Mouse (Mus musculus) intestine, embryonic 15.5 days (tissue): ENCODE results near the gene Clip4. TPM values are rescaled to one million over a fixed set of nuclear protein-coding genes. Genes with fewer than 3 reads are reported as not detected.
A peak's percentile ranks its signal among the peaks of the same experiment; 100 is the strongest.

Experiments used
- ATAC-seq: fragments of 200-750 bp; cut with Nextera tagmentation; 2 replicates; pipeline ENCODE4 v1.8.0; 2017; ENCODE audit warnings: moderate TSS enrichment, moderate library complexity
- H3K27ac ChIP-seq: fragments of 300-500 bp; sonication (generic); 2 replicates; pipeline ENCODE4 v1.5.1; 2015; ENCODE audit warnings: mild to moderate bottlenecking, inconsistent platforms
- H3K27me3 ChIP-seq: fragments of 300-500 bp; sonication (generic); replicated peaks from 2 replicates; pipeline ENCODE4 v1.6.1; 2015; ENCODE audit warnings: inconsistent platforms
- H3K36me3 ChIP-seq: fragments of 300-500 bp; sonication (generic); 2 replicates; pipeline ENCODE4 v1.6.1; 2015; ENCODE audit warnings: inconsistent platforms
- H3K4me1 ChIP-seq: fragments of 300-500 bp; sonication (generic); replicated peaks from 2 replicates; pipeline ENCODE4 v1.6.1; 2015; ENCODE audit warnings: inconsistent platforms
- H3K4me2 ChIP-seq: fragments of 300-500 bp; sonication (generic); replicated peaks from 2 replicates; pipeline ENCODE4 v1.6.1; 2015; ENCODE audit warnings: mild to moderate bottlenecking, inconsistent platforms
- H3K4me3 ChIP-seq: fragments of 300-500 bp; sonication (generic); replicated peaks from 2 replicates; pipeline ENCODE4 v1.5.1; 2015; ENCODE audit warnings: inconsistent platforms
- H3K9ac ChIP-seq: fragments of 300-500 bp; sonication (generic); 2 replicates; pipeline ENCODE4 v1.6.1; 2015; ENCODE audit warnings: inconsistent platforms
- H3K9me3 ChIP-seq: fragments of 300-500 bp; sonication (generic); 2 replicates; pipeline ENCODE4 v1.6.1; 2016; ENCODE audit warnings: inconsistent platforms
- WGBS: fragments of 180-500 bp; shearing (Covaris S2); methylation state at CpG from one replicate; pipeline ENCODE4 v1.1.7; 2015; 5-methylcytosine and 5-hydroxymethylcytosine counted together
- polyA plus RNA-seq: library from polyadenylated mRNA; unstranded; fragments of >200 nt; fragmentation: Nextera tagmentation; extraction: Ambion mirVana; gene quantifications from 2 replicates; pipeline ENCODE4 v1.2.1, GENCODE M21; 2015

Gene Clip4
- polyA plus RNA-seq, 1 experiment from 2014 or later = 3.9 TPM

DNA sequence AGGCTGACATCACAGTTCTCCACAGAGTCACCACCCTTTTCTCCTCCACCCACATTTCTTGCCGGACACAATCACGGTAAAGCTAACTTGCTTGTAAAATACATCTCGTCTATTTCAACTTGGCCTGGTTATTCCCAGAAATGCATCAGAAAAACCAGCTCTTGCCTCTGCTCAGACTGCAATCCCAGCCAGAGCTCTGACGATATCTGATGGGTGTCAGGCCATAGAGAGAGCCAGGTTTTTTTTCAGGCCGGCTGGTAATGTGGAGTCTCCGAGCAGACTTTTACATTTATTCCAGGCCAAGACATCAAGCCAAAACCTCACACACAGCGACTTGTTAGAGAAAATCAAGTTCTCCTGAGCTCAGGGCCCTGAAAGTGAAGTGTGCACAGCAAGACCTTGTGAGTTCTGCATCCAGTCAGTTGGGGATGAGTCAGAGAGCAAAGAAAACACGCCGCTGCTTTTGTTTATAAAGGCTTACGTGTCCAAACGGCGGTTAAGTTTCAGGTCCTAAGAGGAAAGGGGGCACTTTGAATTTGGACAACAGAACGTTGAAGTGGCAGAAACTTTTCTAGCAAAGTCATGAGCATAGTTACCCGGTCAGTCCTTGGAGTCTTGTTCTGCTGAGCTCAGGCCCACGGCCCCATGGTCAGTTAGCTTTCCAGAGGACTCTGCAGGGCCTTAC, 27.4 kb downstream of the Clip4 start:
- WGBS = 60% methylated on average over 15 of the region's 15 CpGs
- Histone ChIP-seq H3K9me3 (no peaks in the 10 kb centered on the region), H3K4me1 (no peaks in the 10 kb centered on the region), H3K27me3 (no peaks in the 10 kb centered on the region), H3K36me3 (no peaks in the 10 kb centered on the region), H3K4me3 (no peak overlapping the region), H3K4me2 (no peak overlapping the region), H3K9ac (no peak overlapping the region), H3K27ac (no peak overlapping the region)
- ATAC-seq = no peak

DNA sequence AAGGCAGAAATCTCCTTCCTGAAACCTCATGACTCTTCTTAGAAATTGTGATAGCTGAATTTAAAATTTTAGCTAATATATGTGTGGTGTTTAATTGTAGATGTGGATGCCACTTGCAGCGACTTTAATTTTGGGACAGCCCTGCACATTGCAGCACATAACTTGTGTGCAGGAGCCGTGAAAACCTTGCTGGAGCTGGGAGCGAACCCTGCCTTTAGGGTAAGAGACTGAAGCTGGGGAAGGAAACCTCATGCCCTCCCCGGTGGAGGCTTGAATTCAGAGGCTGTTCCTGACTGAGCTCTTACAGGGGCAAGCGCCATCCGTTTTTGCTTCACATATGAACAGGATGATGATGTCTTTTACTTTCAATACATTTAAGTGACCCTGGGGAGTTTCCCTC, 35.2 kb downstream of the Clip4 start:
- WGBS = 89% methylated on average over 6 of the region's 6 CpGs
- Histone ChIP-seq H3K4me1 (no peaks in the 10 kb centered on the region), H3K4me2 (no peak overlapping the region), H3K27me3 (no peaks in the 10 kb centered on the region), H3K9me3 (no peaks in the 10 kb centered on the region), H3K27ac (no peak overlapping the region), H3K4me3 (no peak overlapping the region), H3K36me3 (no peaks in the 10 kb centered on the region), H3K9ac (no peak overlapping the region)
- no peak for ATAC-seq

DNA sequence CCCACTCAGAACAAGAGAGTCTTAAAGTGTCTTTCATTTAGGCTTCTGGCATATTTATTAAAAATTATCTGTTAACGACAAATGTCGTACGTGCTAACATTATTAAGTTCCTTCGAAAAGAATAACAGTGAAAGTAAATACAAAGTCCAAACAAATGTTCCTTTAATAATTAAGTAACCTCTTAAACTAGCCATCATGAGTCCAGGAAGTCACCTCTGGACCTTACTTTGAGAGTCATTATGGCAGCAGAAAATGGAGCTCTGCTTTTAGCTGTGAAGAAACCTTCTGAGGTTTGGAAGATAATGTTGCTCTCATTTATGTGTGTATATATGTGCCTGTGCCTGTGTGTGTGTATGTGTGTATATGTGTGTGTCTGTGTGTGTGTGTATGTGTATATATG, 35.6 kb downstream of the Clip4 start:
- ATAC-seq = no peak
- 81% methylated on average over 4 of the region's 4 CpGs for WGBS
- H3K4me3 ChIP-seq = no peak overlapping the region
- no peak overlapping the region for H3K27ac ChIP-seq
- no peak overlapping the region for H3K9ac ChIP-seq
- H3K36me3 ChIP-seq = no peaks in the 10 kb centered on the region
- no peaks in the 10 kb centered on the region for H3K27me3 ChIP-seq
- no peaks in the 10 kb centered on the region for H3K4me1 ChIP-seq
- no peaks in the 10 kb centered on the region for H3K9me3 ChIP-seq
- H3K4me2 ChIP-seq = no peak overlapping the region

DNA sequence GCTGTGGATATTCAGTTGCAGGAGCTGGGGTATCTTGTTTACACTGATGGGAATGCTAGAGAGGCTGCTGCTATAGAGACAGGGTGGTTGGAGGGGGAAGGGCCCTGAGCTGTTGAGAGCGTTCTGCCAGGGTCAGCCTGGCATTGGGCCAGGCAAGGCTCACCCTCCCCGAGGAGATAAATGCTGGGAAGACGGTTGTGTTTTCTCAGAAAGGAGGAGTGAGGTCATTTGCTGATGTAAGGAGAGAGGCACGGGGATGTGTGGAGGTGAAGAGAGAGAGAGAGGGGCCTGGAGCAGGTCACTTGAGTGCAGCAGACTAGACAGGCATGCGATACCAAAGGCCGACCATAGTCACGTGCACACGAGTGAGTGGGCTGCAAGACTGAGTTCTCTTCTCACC, 42.8 kb downstream of the Clip4 start:
- ATAC-seq = peak; percentile 67
- Histone ChIP-seq H3K4me2 (no peak overlapping the region), H3K27me3 (no peaks in the 10 kb centered on the region), H3K36me3 (no peaks in the 10 kb centered on the region), H3K4me3 (no peak overlapping the region), H3K9me3 (no peaks in the 10 kb centered on the region), H3K9ac (no peak overlapping the region), H3K27ac (no peak overlapping the region), H3K4me1 (0 out of 2 replicates have a peak, but pooled peaks cover 6% of the 10 kb centered on the region)
- 29% methylated on average over 8 of the region's 8 CpGs for WGBS

DNA sequence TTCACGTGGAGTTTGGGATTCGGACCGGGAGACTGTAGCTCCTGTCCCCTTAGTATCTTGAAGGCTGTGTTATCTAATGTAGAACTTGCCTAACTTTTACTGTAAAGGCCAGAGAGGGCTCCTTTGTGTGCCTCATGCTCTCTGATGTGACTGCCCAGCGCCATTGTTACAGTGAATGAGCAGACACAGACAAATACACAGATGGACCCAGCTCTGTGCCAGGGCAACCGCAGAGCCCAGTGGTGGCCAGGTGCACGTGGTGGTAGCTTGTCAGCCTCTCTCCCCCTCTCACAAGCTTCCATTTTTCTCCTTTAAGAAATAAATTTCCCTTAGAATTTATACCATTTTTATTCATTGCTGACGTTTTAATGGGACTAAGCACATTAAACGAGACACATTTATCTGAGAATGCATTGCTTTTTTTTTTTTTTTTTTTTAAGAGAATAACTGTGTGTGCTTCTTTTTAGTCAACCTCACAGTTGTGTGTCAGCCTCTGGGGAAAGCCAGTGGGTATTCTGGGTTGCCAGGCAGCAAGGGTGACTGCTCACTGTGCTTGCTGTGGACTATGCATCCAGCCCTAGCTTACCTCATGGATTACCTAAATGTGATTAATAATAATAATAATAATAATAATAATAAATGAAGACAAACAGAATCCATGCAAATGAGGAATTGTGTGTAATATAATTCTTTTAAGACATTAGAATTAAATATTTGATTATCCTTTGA, 48.0 kb downstream of the Clip4 start:
- no peak overlapping the region for H3K4me2 ChIP-seq
- H3K9me3 ChIP-seq = no peaks in the 10 kb centered on the region
- no peak for ATAC-seq
- H3K4me3 ChIP-seq = no peak overlapping the region
- no peak overlapping the region for H3K27ac ChIP-seq
- H3K4me1 ChIP-seq = no peaks in the 10 kb centered on the region
- H3K27me3 ChIP-seq = no peaks in the 10 kb centered on the region
- H3K36me3 ChIP-seq = no peaks in the 10 kb centered on the region
- WGBS = 84% methylated on average over 8 of the region's 8 CpGs
- no peak overlapping the region for H3K9ac ChIP-seq

DNA sequence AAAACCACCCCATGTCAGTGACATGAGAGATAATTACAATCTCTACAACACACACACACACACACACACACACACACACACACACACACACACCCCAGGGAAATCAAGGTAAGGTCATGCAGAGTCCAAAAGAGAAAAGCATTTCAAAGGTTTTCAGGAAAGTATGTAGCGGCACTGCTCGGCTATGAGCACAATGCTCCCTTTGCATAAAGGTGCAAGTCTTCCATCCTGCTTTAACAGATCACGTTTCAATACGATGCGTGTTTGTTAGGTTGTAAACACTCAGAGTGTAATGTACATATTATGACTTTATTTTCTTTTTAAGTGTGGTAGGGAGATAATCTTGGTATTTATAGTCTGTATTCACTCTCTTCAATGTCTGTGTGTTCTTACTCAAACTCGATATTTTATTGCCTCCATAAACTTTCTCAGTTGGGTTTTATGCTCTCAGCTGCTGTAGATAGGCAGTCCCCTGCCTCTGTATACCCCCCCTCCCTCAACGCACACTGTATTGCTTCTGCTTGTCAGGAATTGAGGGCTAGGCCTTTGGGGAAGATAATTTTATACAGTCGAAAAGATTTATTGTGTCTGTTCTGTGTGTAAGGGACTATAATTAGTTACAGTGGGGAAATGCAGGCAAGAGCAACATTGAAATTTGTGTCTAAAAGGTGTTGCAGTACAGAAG, 55.5 kb downstream of the Clip4 start:
- no peak overlapping the region for H3K27ac ChIP-seq
- H3K9ac ChIP-seq = no peak overlapping the region
- H3K4me1 ChIP-seq = peaks cover 4% of the 10 kb centered on the region; the same call in 1 of the 2 replicates
- peak; percentile 78 for ATAC-seq
- 47% methylated on average over 8 of the region's 8 CpGs for WGBS
- H3K27me3 ChIP-seq = no peaks in the 10 kb centered on the region
- H3K4me2 ChIP-seq = no peak overlapping the region
- H3K9me3 ChIP-seq = no peaks in the 10 kb centered on the region
- no peak overlapping the region for H3K4me3 ChIP-seq
- no peaks in the 10 kb centered on the region for H3K36me3 ChIP-seq

DNA sequence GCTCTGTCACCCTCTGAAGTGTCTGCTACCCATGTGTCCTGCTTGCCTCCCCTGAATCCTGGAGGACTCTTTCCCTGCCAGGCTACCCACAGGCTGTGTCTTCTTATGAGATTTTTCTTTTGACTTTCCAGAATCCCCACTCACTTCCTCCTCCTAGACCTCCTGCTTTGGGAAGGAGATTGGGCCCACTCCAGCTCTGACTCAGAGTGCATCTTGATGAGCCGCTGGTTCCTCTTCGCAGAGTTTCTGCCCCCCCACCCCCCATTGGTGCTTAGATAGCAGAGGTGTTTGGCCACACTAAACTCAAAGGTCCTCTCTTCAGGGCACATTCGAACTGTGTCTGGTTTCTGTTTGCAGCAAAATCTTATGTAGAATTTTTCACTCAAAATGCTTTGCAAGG, 58.3 kb downstream of the Clip4 start:
- no peaks in the 10 kb centered on the region for H3K27me3 ChIP-seq
- H3K36me3 ChIP-seq = no peaks in the 10 kb centered on the region
- no peaks in the 10 kb centered on the region for H3K9me3 ChIP-seq
- H3K4me3 ChIP-seq = no peak overlapping the region
- WGBS = 61% methylated on average over 3 of the region's 3 CpGs
- ATAC-seq = no peak
- no peak overlapping the region for H3K27ac ChIP-seq
- no peak overlapping the region for H3K9ac ChIP-seq
- H3K4me1 ChIP-seq = peaks cover 8% of the 10 kb centered on the region; the same call in 1 of the 2 replicates
- H3K4me2 ChIP-seq = no peak overlapping the region

DNA sequence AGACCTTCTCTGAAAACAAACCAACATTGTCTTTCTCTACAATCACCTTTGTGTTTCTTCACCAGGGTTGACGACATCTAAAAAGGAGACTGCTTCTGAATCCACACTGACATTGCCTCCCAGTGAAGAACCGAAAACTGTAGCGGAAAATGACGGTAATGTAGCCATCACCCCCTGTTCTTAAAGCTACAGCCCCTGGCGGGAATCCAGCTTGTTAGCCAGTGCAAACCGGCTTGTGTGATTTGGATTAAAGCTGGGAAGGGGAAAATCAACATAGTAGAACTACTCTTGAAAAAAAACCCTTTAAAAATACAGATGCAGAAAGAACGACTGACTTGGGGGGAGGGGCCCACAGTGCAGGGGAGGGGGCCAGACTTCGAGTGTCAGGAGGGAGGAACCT, 59.4 kb downstream of the Clip4 start:
- Histone ChIP-seq H3K4me3 (no peak overlapping the region), H3K27ac (no peak overlapping the region), H3K4me2 (no peak overlapping the region), H3K27me3 (no peaks in the 10 kb centered on the region), H3K36me3 (no peaks in the 10 kb centered on the region), H3K9me3 (no peaks in the 10 kb centered on the region), H3K9ac (no peak overlapping the region), H3K4me1 (peaks cover 8% of the 10 kb centered on the region; the same call in 1 of the 2 replicates)
- ATAC-seq = no peak
- WGBS = 64% methylated on average over 8 of the region's 8 CpGs

DNA sequence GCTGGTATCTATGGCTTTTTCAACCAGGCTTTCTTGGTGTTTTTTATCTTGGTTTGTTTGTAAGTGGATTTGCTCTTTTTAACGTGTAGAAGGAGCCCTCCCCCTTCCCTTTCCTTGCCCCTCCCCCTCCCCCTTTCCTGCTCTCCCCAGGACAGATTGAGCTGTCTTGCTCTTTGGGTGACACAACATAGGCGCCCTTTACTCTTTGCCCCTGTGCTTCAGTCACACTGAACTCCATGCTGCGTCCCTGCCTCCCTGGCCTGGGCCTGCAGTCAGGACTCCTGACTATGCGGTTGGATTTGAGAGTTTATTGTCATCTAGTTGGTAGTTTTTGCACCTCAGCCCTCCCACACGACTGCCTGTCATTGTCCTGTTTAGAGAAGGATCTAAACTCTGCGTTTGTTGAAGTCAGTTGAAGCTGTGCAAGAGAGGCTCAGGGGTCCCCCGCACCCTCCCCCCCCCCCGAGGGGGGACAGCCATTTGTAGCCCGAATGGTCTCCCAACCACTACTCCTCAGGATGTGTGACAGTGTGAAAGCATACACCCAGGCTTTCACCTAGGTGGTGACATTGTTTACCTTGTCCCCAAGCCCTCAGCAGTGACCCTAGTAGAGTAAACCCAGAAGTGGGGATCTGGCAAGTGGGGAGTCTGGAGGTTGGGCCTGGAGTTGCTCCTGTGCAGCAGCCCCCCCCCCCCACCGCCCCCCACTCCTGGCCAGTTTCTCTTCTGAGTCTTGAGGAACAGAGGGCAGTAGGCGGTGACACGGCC, 60.6 kb downstream of the Clip4 start:
- H3K36me3 ChIP-seq = no peaks in the 10 kb centered on the region
- no peaks in the 10 kb centered on the region for H3K27me3 ChIP-seq
- H3K4me1 ChIP-seq = peaks cover 8% of the 10 kb centered on the region; the same call in 1 of the 2 replicates
- peak; percentile 67 for ATAC-seq
- 25% methylated on average over 12 of the region's 12 CpGs for WGBS
- no peak overlapping the region for H3K9ac ChIP-seq
- no peak overlapping the region for H3K4me2 ChIP-seq
- H3K27ac ChIP-seq = no peak overlapping the region
- no peak overlapping the region for H3K4me3 ChIP-seq
- no peaks in the 10 kb centered on the region for H3K9me3 ChIP-seq

DNA sequence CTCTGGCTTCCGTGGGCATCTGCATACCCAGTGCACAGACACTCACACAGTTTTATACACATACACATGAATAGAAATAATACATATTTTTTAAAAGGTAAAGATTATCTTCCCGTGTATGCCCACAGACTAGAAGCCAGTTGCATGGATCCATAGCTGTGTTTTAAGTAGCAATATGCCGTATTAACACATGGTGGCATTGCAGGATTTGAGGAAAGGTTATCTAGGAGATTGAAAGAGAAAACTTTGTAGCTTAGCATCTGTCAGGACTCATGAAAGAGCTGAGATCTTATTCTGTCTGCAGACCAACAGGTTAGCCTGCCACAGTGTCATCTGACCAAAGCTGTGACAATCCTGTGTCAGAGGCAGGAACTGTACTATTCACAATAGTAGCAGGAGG, 63.7 kb downstream of the Clip4 start:
- Histone ChIP-seq H3K9ac (no peak overlapping the region), H3K27ac (no peak overlapping the region), H3K4me2 (no peak overlapping the region), H3K27me3 (no peaks in the 10 kb centered on the region), H3K36me3 (no peaks in the 10 kb centered on the region), H3K4me1 (peaks cover 5% of the 10 kb centered on the region; the same call in 1 of the 2 replicates), H3K4me3 (no peak overlapping the region), H3K9me3 (no peaks in the 10 kb centered on the region)
- 85% methylated on average over 3 of the region's 3 CpGs for WGBS
- no peak for ATAC-seq

DNA sequence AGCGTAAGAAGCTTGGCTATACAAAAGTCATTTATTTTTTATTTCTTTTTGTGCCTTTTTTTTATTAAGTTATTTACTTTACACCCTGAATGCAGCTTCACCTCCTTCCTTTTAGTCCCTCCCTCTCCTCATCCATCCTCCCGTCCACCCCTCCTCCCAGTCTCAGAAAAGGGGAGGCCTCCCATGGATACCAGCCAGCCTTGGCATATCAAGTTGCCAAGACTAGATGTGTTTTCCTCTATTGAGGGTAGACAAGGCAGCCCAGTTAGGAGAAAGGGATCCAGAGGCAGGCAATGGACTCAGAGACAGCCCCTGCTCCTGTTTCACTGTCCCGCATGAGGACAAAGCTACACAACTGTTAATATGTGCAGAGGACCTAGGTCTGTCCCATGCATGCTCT, 93.9 kb downstream of the Clip4 start:
- Histone ChIP-seq H3K27me3 (no peaks in the 10 kb centered on the region), H3K36me3 (no peaks in the 10 kb centered on the region), H3K9ac (no peak overlapping the region), H3K4me2 (no peak overlapping the region), H3K4me1 (no peaks in the 10 kb centered on the region), H3K27ac (no peak overlapping the region), H3K9me3 (no peaks in the 10 kb centered on the region), H3K4me3 (no peak overlapping the region)
- ATAC-seq = no peak
- 93% methylated on average over 3 of the region's 3 CpGs for WGBS

DNA sequence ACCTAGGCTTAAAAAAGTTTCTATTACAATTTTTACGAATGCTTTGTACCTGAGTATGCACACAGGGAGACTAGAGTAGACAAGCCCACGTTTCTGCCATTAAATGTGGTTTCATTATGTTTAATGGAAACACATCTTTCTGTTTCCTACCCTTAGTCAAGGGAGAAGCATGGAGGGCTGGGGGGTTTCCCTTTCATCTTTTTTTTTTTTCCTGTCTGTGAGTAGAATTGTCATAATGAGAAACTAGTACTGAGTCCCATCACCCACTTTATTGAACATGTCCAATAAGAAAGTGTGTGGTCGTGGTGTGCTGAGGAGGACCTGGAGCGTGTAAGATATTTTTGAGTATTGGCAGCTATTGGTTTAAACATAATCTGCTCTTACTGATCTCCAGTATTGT, 94.6 kb downstream of the Clip4 start:
- Histone ChIP-seq H3K27ac (no peak overlapping the region), H3K9me3 (no peaks in the 10 kb centered on the region), H3K4me2 (no peak overlapping the region), H3K27me3 (no peaks in the 10 kb centered on the region), H3K4me3 (no peak overlapping the region), H3K9ac (no peak overlapping the region), H3K36me3 (no peaks in the 10 kb centered on the region), H3K4me1 (no peaks in the 10 kb centered on the region)
- no peak for ATAC-seq
- WGBS = 86% methylated on average over 4 of the region's 4 CpGs
